Mouse (Mus musculus) intestine, postnatal 0 days (tissue): ENCODE data around the gene Nfat5. TPM values are rescaled to one million over a fixed set of nuclear protein-coding genes. Genes with fewer than 3 reads are reported as not detected.
A peak's percentile ranks its signal among the peaks of the same experiment; 100 is the strongest.

ENCODE experiments used
- ATAC-seq: fragments of 200-750 bp; cut with Nextera tagmentation; 2 replicates; pipeline ENCODE4 v1.8.0; 2017; ENCODE audit warnings: mild to moderate bottlenecking, moderate TSS enrichment, moderate library complexity
- H3K27ac ChIP-seq: fragments of 300-500 bp; sonication (generic); 2 replicates; pipeline ENCODE4 v1.5.1; 2014; ENCODE audit warnings: mild to moderate bottlenecking, low read depth, low read length, moderate library complexity
- H3K27me3 ChIP-seq: fragments of 300-500 bp; sonication (generic); replicated peaks from 2 replicates; pipeline ENCODE4 v1.6.1; 2014; ENCODE audit warnings: low read length, mixed read lengths; ENCODE audit not compliant: control insufficient read depth, insufficient read depth
- H3K36me3 ChIP-seq: fragments of 300-500 bp; sonication (generic); 2 replicates; pipeline ENCODE4 v1.6.1; 2014; ENCODE audit warnings: mild to moderate bottlenecking, moderate library complexity; ENCODE audit not compliant: control insufficient read depth, insufficient read depth
- H3K4me1 ChIP-seq: fragments of 300-500 bp; sonication (generic); replicated peaks from 2 replicates; pipeline ENCODE4 v1.6.1; 2014; ENCODE audit warnings: antibody characterized with exemption, low read length, mixed read lengths; ENCODE audit not compliant: control insufficient read depth, insufficient read depth
- H3K4me2 ChIP-seq: fragments of 300-500 bp; sonication (generic); replicated peaks from 2 replicates; pipeline ENCODE4 v1.6.1; 2014; ENCODE audit warnings: low read depth, mild to moderate bottlenecking, moderate library complexity
- H3K4me3 ChIP-seq: fragments of 300-500 bp; sonication (generic); 2 replicates; pipeline ENCODE4 v1.5.1; 2014; ENCODE audit warnings: low read depth, low read length
- H3K9ac ChIP-seq: fragments of 300-500 bp; sonication (generic); 2 replicates; pipeline ENCODE4 v1.6.1; 2014; ENCODE audit warnings: mild to moderate bottlenecking, low read depth, low read length
- H3K9me3 ChIP-seq: fragments of 300-500 bp; sonication (generic); 2 replicates; pipeline ENCODE4 v1.6.1; 2016; ENCODE audit warnings: mixed run types; ENCODE audit not compliant: control insufficient read depth
- CTCF ChIP-seq: sonication (generic); IDR thresholded peaks from 2 replicates; pipeline ENCODE4 v1.5.1; 2016; ENCODE audit warnings: low read depth, mild to moderate bottlenecking, control low read depth, antibody characterized with exemption, moderate library complexity
- WGBS: fragments of 180-500 bp; shearing (Covaris S2); extraction: QIAGEN DNeasy Blood & Tissue Kit; methylation state at CpG from one replicate; pipeline ENCODE4 v1.1.7; 2014; 5-methylcytosine and 5-hydroxymethylcytosine counted together
- polyA plus RNA-seq: library from polyadenylated mRNA; unstranded; fragments of >200 nt; fragmentation: Nextera tagmentation; extraction: Ambion mirVana; gene quantifications from 2 replicates; pipeline ENCODE4 v1.2.1, GENCODE M21; 2015

Nfat5 gene
- polyA plus RNA-seq, 1 experiment from 2014 or later: 4.8 TPM

DNA sequence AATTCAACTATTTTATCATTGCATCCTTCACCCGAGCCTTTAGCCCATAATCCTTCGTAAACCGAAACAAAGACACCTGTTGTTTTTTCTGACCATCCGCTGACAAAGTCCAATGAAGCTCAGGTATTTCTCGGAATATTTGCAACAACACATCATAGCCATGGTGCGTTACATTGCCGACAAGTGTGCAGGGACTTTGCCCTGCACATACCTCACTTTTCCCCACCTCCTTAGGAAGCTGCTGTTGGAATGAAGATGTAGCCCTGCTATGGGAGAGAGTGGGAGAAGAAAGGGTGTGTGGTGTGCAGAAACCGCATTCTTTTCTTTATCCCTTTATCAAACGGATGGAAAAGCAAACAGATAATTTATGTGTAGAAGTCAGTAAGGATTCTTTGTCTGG is 6.6 kb upstream of the Nfat5 start:
- no peak for TF ChIP-seq CTCF
- H3K27ac ChIP-seq: no peak overlapping the region
- no peak overlapping the region for H3K4me3 ChIP-seq
- H3K9ac ChIP-seq: no peak overlapping the region
- peak; percentile 87 for ATAC-seq
- H3K9me3 ChIP-seq: no peaks in the 10 kb centered on the region
- 28% methylated on average over 9 of the region's 9 CpGs for WGBS
- H3K4me1 ChIP-seq: 0 out of 2 replicates have a peak, but pooled peaks cover 2% of the 10 kb centered on the region
- no peak overlapping the region; the same call in 1 of the 2 replicates for H3K4me2 ChIP-seq
- no peaks in the 10 kb centered on the region for H3K27me3 ChIP-seq
- H3K36me3 ChIP-seq: no peaks in the 10 kb centered on the region

DNA sequence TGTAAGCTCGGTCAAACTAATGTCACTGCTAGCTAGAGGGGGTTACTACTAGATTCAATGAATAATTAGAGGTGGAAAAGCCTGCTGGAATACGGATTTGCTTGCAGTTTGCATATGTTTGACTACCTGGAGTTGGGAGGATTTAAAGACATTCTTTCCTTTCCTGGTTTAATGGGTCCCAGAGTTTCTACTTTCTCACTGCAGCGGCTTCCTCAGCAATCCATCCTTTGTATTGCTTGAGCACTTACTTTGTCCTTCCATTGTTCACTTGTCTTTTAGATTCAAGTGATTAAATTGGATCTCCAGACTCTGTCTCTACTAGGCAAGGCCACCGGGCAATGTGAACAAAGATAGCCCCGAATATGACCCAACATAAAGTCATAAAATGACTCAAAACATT is 5.7 kb upstream of the Nfat5 start:
- H3K27ac ChIP-seq: no peak overlapping the region
- no peak for TF ChIP-seq CTCF
- H3K36me3 ChIP-seq: no peaks in the 10 kb centered on the region
- H3K9ac ChIP-seq: no peak overlapping the region
- no peak overlapping the region for H3K4me3 ChIP-seq
- H3K27me3 ChIP-seq: no peaks in the 10 kb centered on the region
- no peak for ATAC-seq
- no peak overlapping the region for H3K4me2 ChIP-seq
- 0 out of 2 replicates have a peak, but pooled peaks cover 2% of the 10 kb centered on the region for H3K4me1 ChIP-seq
- H3K9me3 ChIP-seq: no peaks in the 10 kb centered on the region
- WGBS: 59% methylated on average over 5 of the region's 5 CpGs

DNA sequence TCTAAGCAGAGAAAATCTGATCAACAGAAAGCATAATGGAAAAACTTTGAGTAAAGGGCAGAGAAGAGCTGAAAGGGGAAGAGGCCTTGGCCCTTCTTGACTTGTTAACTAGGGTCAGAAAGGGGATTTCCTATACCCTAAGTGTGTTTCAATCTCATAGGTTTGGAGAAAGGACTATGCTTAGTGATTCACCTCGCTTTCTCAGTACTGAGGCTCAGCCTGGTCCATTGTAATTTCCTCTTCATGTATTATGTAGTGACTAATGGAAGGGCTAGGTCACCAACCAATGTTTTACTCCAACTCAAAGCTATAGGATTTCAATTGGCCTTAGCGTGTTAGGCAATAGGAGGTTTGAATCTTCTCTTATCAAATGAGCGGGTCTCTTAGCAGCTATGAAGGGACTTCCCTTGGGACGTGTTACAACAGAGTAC is 2.1 kb upstream of the Nfat5 start:
- H3K4me2 ChIP-seq: no peak overlapping the region
- H3K4me3 ChIP-seq: no peak overlapping the region
- H3K36me3 ChIP-seq: no peaks in the 10 kb centered on the region
- 73% methylated on average over 4 of the region's 4 CpGs for WGBS
- H3K9ac ChIP-seq: no peak overlapping the region
- no peaks in the 10 kb centered on the region for H3K9me3 ChIP-seq
- no peak overlapping the region for H3K27ac ChIP-seq
- no peaks in the 10 kb centered on the region for H3K27me3 ChIP-seq
- TF ChIP-seq CTCF: no peak
- ATAC-seq: no peak
- 0 out of 2 replicates have a peak, but pooled peaks cover 2% of the 10 kb centered on the region for H3K4me1 ChIP-seq

DNA sequence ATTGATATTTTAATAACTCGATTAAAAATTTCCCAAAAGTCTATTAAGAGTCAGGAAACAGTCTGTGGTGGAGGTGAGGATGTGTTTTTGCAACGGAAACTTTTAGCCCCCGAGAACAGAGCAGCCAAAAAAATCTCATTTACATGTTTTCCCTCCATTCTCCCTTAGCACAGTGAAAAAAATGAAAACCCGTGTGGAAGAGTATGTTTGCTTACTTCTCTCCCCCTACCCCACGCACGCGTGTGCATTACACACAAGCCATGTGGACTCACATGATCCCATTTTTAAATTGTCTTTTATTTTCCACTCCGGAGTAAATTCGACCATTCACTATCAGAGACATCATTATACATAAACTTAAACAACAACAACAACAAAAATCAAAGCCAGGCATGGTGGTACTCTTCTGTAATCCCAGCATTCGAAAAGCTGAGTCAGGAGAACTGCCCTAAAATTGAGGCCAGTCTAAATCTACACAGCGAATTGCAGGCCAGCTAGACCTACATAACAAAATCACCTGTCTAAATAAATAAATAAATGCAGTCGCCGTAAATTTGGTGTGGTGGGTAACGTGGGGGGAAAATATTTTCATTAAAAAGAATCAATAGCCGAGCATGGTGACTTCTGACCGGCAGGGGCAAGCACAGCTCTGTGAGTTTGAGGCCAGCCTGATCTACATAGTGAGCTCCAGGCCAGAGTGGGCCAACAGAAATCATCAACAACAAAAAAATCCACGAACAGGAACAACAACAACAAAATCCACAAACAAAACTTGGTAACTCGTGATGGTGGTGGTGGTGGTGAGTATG is 947 bp upstream of the Nfat5 start:
- WGBS: 58% methylated on average over 18 of the region's 18 CpGs

DNA sequence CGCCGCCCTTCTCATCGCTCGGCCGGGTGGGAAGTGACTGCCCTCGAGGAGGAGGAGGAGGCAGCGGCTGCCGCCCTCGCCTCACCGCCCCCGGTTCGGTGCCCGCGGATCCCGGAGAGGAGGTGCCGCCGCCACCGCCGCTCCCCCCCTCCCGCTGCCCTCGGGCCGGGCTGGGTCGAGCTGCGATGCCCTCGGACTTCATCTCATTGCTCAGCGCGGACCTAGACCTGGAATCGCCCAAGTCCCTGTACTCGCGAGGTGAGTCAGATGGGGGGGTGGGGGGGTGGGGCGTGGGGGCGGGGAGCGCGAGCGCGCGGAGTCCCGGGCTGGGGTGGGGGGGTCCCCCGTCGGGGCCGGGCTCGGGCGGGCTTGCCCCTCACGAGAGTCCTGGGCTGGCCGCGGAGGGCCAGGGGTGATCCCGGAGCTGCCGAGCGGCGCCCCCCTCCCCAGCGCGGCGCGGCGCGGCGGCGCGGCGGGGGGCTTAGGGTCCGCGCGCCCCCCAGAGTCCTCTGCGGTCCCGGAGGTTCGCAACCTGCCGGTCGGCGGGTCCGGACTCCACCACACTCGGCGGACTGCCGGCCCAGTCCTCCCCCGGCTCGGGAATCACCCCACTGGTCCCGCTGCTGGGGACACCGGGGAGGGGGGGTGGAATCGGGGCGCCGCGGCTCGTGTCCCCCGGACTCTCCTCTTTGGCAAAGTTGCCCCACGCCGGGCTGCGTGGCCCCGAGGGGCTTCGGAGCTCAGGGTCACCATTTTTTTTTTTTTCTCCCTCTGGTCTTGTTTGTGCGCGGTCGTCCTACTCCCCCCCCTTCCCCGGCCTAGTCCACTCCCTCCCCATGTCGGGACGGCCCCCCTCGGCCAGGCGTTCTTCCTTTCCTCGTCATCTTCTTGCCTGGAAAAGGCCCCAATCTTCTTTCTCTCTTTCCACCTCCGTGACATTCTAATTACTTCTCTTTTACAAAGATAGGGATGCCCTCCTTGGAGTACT is 665 bp downstream of the Nfat5 start:
- no peaks in the 10 kb centered on the region for H3K4me1 ChIP-seq
- no peaks in the 10 kb centered on the region for H3K27me3 ChIP-seq
- peak; percentile 58 for ATAC-seq
- H3K9me3 ChIP-seq: no peaks in the 10 kb centered on the region
- WGBS: under 1% methylated on average over 68 of the region's 98 CpGs
- H3K4me2 ChIP-seq: peak overlapping the region; percentile 59
- no peak for TF ChIP-seq CTCF
- no peaks in the 10 kb centered on the region for H3K36me3 ChIP-seq
- peak overlapping the region; percentile 98 for H3K4me3 ChIP-seq
- peak overlapping the region; percentile 98 for H3K27ac ChIP-seq
- peak overlapping the region; percentile 99 for H3K9ac ChIP-seq

More for the DNA sequence above, 947 bp upstream of the Nfat5 start:
- H3K9me3 ChIP-seq: no peaks in the 10 kb centered on the region
- peak overlapping the region; percentile 98 for H3K27ac ChIP-seq
- peak overlapping the region; percentile 59 for H3K4me2 ChIP-seq
- H3K9ac ChIP-seq: peak overlapping the region; percentile 99
- peak; percentile 33 for TF ChIP-seq CTCF
- H3K27me3 ChIP-seq: no peaks in the 10 kb centered on the region
- H3K4me3 ChIP-seq: peak overlapping the region; percentile 98
- H3K36me3 ChIP-seq: no peaks in the 10 kb centered on the region
- no peaks in the 10 kb centered on the region for H3K4me1 ChIP-seq
- peak; percentile 20; the same call in 1 of the 2 replicates for ATAC-seq

DNA sequence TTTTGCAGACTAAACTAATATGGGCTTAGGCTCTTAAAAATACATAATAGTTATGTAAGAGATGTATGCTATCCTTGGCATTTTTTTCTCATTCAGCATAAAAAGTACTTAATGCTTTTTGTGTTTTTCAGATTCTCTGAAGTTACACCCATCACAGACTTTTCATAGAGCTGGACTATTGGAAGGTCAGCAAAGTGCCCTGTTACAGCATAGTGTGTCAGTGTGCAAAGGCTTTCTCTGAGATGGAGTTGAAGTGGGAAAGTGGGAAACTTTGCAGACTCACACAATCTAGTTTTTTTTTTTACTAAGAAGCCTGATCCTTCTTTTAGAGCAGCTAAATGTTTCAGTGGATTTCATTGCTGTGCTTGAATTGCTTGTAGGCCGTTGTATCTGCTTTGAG is 2.2 kb downstream of the Nfat5 start:
- no peak for ATAC-seq
- Histone ChIP-seq H3K27ac (no peak overlapping the region), H3K4me3 (no peak overlapping the region), H3K4me1 (no peaks in the 10 kb centered on the region), H3K4me2 (0 out of 2 replicates have a peak overlapping the region, but pooled peaks have one; percentile 59), H3K36me3 (no peaks in the 10 kb centered on the region), H3K9ac (no peak overlapping the region), H3K27me3 (no peaks in the 10 kb centered on the region), H3K9me3 (no peaks in the 10 kb centered on the region)
- WGBS: 80% methylated on average over 1 of the region's 1 CpGs
- TF ChIP-seq CTCF: no peak
